8 mouse cellular contexts compared by ENCODE assay signal in the genomic region with DNA sequence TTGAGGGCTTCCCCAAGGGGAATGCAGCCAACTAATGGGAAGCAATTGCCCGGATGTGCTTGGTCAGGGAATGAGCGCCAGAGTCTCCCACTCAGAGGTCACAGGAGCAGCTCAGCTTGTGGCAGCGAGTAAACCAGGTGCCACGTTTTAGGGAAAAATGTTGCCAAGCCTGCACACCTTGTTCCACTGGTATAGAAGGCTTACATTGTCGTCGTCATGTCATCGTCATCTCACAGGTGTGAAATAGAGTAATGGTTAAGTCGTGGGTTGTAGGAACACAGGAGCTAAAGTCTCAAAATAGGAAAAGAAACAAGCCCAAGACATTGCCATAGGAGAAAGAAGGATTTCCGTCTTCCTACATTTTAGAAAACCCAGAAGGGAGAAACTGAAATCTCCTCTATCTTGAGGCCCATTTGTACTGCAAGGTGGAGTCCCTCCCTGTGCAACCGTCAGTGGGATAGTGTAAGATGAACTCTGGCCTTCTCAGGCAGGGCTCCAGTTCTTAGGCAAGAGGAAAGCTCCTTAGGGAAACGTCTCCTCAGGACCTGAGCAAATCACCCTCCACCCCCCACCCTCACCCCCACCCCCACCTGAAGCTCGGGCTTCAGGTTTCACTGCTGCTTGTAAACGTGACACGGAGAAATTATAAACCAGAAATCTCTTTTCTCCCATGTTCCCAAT.
DNase-seq lines count a peak whose midpoint lies in the region; ATAC-seq lines count a peak whose summit lies in the region.

No protein-coding gene starts in this region.

- no peaks in the 10 kb centered on the region for H3K9me3 ChIP-seq in forebrain, embryonic 16.5 days (ENCODE audit: control insufficient read depth, low read length)

- DNase-seq in heart, adult 11 months, result peak; percentile 75
- DNase-seq in heart, postnatal 14 days, result no peak
- peak; percentile 30 for DNase-seq in brain, adult 2 months (ENCODE audit: low read depth, low spot score)
- peak; percentile 43 for DNase-seq in lung, postnatal 36 days
- DNase-seq in layer of hippocampus, adult 11-12 months (ENCODE audit: low spot score), result no peak
- DNase-seq in ovary, adult 18-20 months (ENCODE audit: low spot score), result no peak

- 45% methylated on average over 14 of the region's 14 CpGs for whole genome bisulfite sequencing in forebrain, embryonic 16.5 days

- peak; percentile 10 for ATAC-seq in forebrain, embryonic 16.5 days
- ATAC-seq in frontal cortex, adult (ENCODE audit: low TSS enrichment), result no peak

- H3K4me3 ChIP-seq in forebrain, embryonic 16.5 days (replicated peaks; ENCODE audit: low read length), result peak overlapping the region; percentile 51

- H3K36me3 ChIP-seq in forebrain, embryonic 16.5 days (ENCODE audit: control insufficient read depth, insufficient read depth), result peaks cover 3% of the 10 kb centered on the region; the same call in 1 of the 2 replicates

- H3K9ac ChIP-seq in forebrain, embryonic 16.5 days (replicated peaks; ENCODE audit: low read depth, low read length), result peak overlapping the region; percentile 68

- peaks cover 13% of the 10 kb centered on the region for H3K4me1 ChIP-seq in forebrain, embryonic 16.5 days (replicated peaks; ENCODE audit: control insufficient read depth, insufficient read depth, low read length)

- intact Hi-C loops in heart, postnatal 14 days (cut with DNase I), result no loop called here

- H3K27me3 ChIP-seq in forebrain, embryonic 16.5 days (replicated peaks; ENCODE audit: control insufficient read depth, insufficient read depth, low read length), result no peaks in the 10 kb centered on the region

- H3K4me2 ChIP-seq in forebrain, embryonic 16.5 days (ENCODE audit: low read length), result peak overlapping the region; percentile 54

- H3K27ac ChIP-seq in forebrain, embryonic 16.5 days (ENCODE audit: low read length), result peak overlapping the region; percentile 86

Comparison
In these comparisons a context has a peak if more than half of its experiments do, and no peak if none do; other contexts are left out.
1. DNase-seq: peak in heart, adult 11 months (single experiment), brain, adult 2 months (single experiment) and lung, postnatal 36 days (single experiment); none in heart, postnatal 14 days (0 of 2), layer of hippocampus, adult 11-12 months (single experiment) and ovary, adult 18-20 months (single experiment).